Comparison of ENCODE assay signal across 12 mouse cellular contexts in genomic region chr2:59207725-59208124, GRCm38 (mm10). TPM values are rescaled to one million over a fixed set of nuclear protein-coding genes. Genes with fewer than 3 reads are reported as not detected.
DNase-seq lines count a peak whose midpoint lies in the region; ATAC-seq and TF ChIP-seq lines count a peak whose summit lies in the region.
"Had no signal": no experiment of that assay in that cellular context is flagged by ENCODE, and none has a peak within 500 bp of the region (broad histone marks: within the 10 kb centered on the region; RNA-seq: fewer than 3 reads in every experiment).

No protein-coding gene starts in this region.

- ATAC-seq in hindbrain, postnatal 0 days = peak; percentile 70
- ATAC-seq in hindbrain, embryonic 14.5 days (ENCODE audit: low FRiP score) = no peak
- 0 out of 2 replicates have a peak, but pooled peaks have one; percentile 37 for ATAC-seq in midbrain, embryonic 13.5 days
- no peak for ATAC-seq in midbrain, embryonic 14.5 days (ENCODE audit: low FRiP score, low TSS enrichment)

- no peaks in the 10 kb centered on the region for H3K9me3 ChIP-seq in hindbrain, postnatal 0 days (ENCODE audit: low read length)
- no peaks in the 10 kb centered on the region for H3K9me3 ChIP-seq in hindbrain, embryonic 14.5 days (ENCODE audit: control insufficient read depth, low read length)
- no peaks in the 10 kb centered on the region for H3K9me3 ChIP-seq in midbrain, embryonic 13.5 days
- H3K9me3 ChIP-seq in midbrain, embryonic 14.5 days (ENCODE audit: control insufficient read depth, low read length) = no peaks in the 10 kb centered on the region
- H3K9me3 ChIP-seq: hindbrain, embryonic 10.5 days; liver, embryonic 13.5 days had no signal

- H3K4me1 ChIP-seq in hindbrain, postnatal 0 days (ENCODE audit: insufficient read depth, low read length) = peaks cover 14% of the 10 kb centered on the region; the same call in 1 of the 2 replicates
- no peaks in the 10 kb centered on the region for H3K4me1 ChIP-seq in hindbrain, embryonic 14.5 days (replicated peaks; ENCODE audit: control insufficient read depth, insufficient read depth, low read length)
- peaks cover 13% of the 10 kb centered on the region for H3K4me1 ChIP-seq in midbrain, embryonic 13.5 days (replicated peaks)
- H3K4me1 ChIP-seq in midbrain, embryonic 14.5 days (ENCODE audit: control insufficient read depth, insufficient read depth, low read length) = peaks cover 8% of the 10 kb centered on the region; the same call in 1 of the 2 replicates

- H3K9ac ChIP-seq in hindbrain, postnatal 0 days (replicated peaks; ENCODE audit: low read length) = no peak overlapping the region
- no peak overlapping the region for H3K9ac ChIP-seq in hindbrain, embryonic 14.5 days
- no peak overlapping the region for H3K9ac ChIP-seq in midbrain, embryonic 13.5 days (replicated peaks)
- no peak overlapping the region for H3K9ac ChIP-seq in midbrain, embryonic 14.5 days (replicated peaks; ENCODE audit: low read length)
- H3K9ac ChIP-seq: liver, embryonic 13.5 days had no signal

- 42% methylated on average over 5 of the region's 5 CpGs for WGBS in hindbrain, postnatal 0 days
- 39% methylated on average over 5 of the region's 5 CpGs for WGBS in hindbrain, embryonic 14.5 days
- 37% methylated on average over 5 of the region's 5 CpGs for WGBS in midbrain, embryonic 13.5 days
- WGBS in midbrain, embryonic 14.5 days = 24% methylated on average over 5 of the region's 5 CpGs

- H3K27me3 ChIP-seq in hindbrain, postnatal 0 days (ENCODE audit: insufficient read depth, low read length) = no peaks in the 10 kb centered on the region
- H3K27me3 ChIP-seq in hindbrain, embryonic 14.5 days (ENCODE audit: control insufficient read depth, insufficient read depth, low read length) = no peaks in the 10 kb centered on the region
- H3K27me3 ChIP-seq in midbrain, embryonic 13.5 days = no peaks in the 10 kb centered on the region
- no peaks in the 10 kb centered on the region for H3K27me3 ChIP-seq in midbrain, embryonic 14.5 days (ENCODE audit: control insufficient read depth, insufficient read depth, low read length)
- H3K27me3 ChIP-seq: liver, embryonic 13.5 days had no signal

- no peak overlapping the region for H3K4me3 ChIP-seq in hindbrain, postnatal 0 days (ENCODE audit: low read length)
- no peak overlapping the region for H3K4me3 ChIP-seq in hindbrain, embryonic 14.5 days (replicated peaks; ENCODE audit: low read length)
- no peak overlapping the region for H3K4me3 ChIP-seq in midbrain, embryonic 13.5 days (replicated peaks)
- no peak overlapping the region for H3K4me3 ChIP-seq in midbrain, embryonic 14.5 days (replicated peaks; ENCODE audit: low read depth, low read length)
- H3K4me3 ChIP-seq: hindbrain, embryonic 10.5 days; liver, embryonic 13.5 days had no signal

- no peaks in the 10 kb centered on the region for H3K36me3 ChIP-seq in hindbrain, postnatal 0 days (ENCODE audit: insufficient read depth, low read length)
- H3K36me3 ChIP-seq in hindbrain, embryonic 14.5 days (replicated peaks; ENCODE audit: control insufficient read depth, insufficient read depth) = no peaks in the 10 kb centered on the region
- no peaks in the 10 kb centered on the region for H3K36me3 ChIP-seq in midbrain, embryonic 13.5 days
- no peaks in the 10 kb centered on the region for H3K36me3 ChIP-seq in midbrain, embryonic 14.5 days (ENCODE audit: control insufficient read depth, insufficient read depth, low read length)
- H3K36me3 ChIP-seq: hindbrain, embryonic 10.5 days; liver, embryonic 13.5 days had no signal

- no peak for TF ChIP-seq CTCF in hindbrain, postnatal 0 days (IDR thresholded peaks at IDR 0.05; ENCODE audit: low read depth)

- H3K27ac ChIP-seq in hindbrain, postnatal 0 days = no peak overlapping the region; the same call in 1 of the 2 replicates
- H3K27ac ChIP-seq in hindbrain, embryonic 14.5 days = no peak overlapping the region
- H3K27ac ChIP-seq in midbrain, embryonic 13.5 days = no peak overlapping the region
- no peak overlapping the region for H3K27ac ChIP-seq in midbrain, embryonic 14.5 days (replicated peaks; ENCODE audit: low read depth, low read length)
- H3K27ac ChIP-seq: hindbrain, embryonic 10.5 days; liver, embryonic 13.5 days; macrophage had no signal

- no peak overlapping the region for H3K4me2 ChIP-seq in hindbrain, postnatal 0 days (ENCODE audit: low read depth, low read length)
- no peak overlapping the region for H3K4me2 ChIP-seq in hindbrain, embryonic 14.5 days (replicated peaks)
- no peak overlapping the region for H3K4me2 ChIP-seq in midbrain, embryonic 13.5 days (replicated peaks)
- H3K4me2 ChIP-seq in midbrain, embryonic 14.5 days (ENCODE audit: low read length) = no peak overlapping the region
- H3K4me2 ChIP-seq: liver, embryonic 13.5 days had no signal

- peak; percentile 60 to 73 for DNase-seq in cerebellum, adult 18-20 months
- no peak for DNase-seq in cerebellum, postnatal 36 days
- peak; percentile 27 for DNase-seq in hindbrain, postnatal 0 days (ENCODE audit: low spot score)
- no peak for DNase-seq in hindbrain, embryonic 14.5 days (ENCODE audit: low spot score)
- no peak for DNase-seq in midbrain, embryonic 14.5 days
- no peak for DNase-seq in frontal cortex, postnatal 10 days (ENCODE audit: low spot score in 2 of 2)
- DNase-seq in lung, adult 18-20 months = no peak
- DNase-seq: kidney, postnatal 25 days; liver, embryonic 13.5 days had no signal

RNA-seq across cellular contexts. Expression of gene Pkp4, which starts 47.1 kb away (rescaled TPM):
- 100 and 102 TPM in 2 replicates for total RNA-seq in hindbrain, postnatal 0 days (2014; rRNA removed)
- polyA plus RNA-seq in hindbrain, postnatal 0 days (2015; fragmentation: Nextera tagmentation; extraction: Ambion mirVana) = 22.9 and 24.5 TPM in 2 replicates
- polyA plus RNA-seq in hindbrain, embryonic 14.5 days (2014; fragmentation: Nextera tagmentation; extraction: Ambion mirVana) = 29.1 and 29.4 TPM in 2 replicates
- 17.4 and 17.7 TPM in 2 replicates for polyA plus RNA-seq in midbrain, embryonic 13.5 days (2015; fragmentation: Nextera tagmentation; extraction: Ambion mirVana)
- polyA plus RNA-seq in midbrain, embryonic 14.5 days (2014; fragmentation: Nextera tagmentation; extraction: Ambion mirVana) = 23.9 and 24.1 TPM in 2 replicates

RNA-seq across cellular contexts. Expression of gene Ccdc148, which starts 47.2 kb away (rescaled TPM):
- total RNA-seq in hindbrain, postnatal 0 days (2014; rRNA removed) = 2.9 and 3.3 TPM in 2 replicates
- 6.0 and 6.5 TPM in 2 replicates for polyA plus RNA-seq in hindbrain, postnatal 0 days (2015; fragmentation: Nextera tagmentation; extraction: Ambion mirVana)
- 2.8 and 3.4 TPM in 2 replicates for polyA plus RNA-seq in hindbrain, embryonic 14.5 days (2014; fragmentation: Nextera tagmentation; extraction: Ambion mirVana)
- 3.3 and 3.9 TPM in 2 replicates for polyA plus RNA-seq in midbrain, embryonic 13.5 days (2015; fragmentation: Nextera tagmentation; extraction: Ambion mirVana)
- 2.7 and 3.1 TPM in 2 replicates for polyA plus RNA-seq in midbrain, embryonic 14.5 days (2014; fragmentation: Nextera tagmentation; extraction: Ambion mirVana)

Comparison
In these comparisons a context has a peak if more than half of its experiments do, and no peak if none do; other contexts are left out.
1. DNase-seq: peak in cerebellum, adult 18-20 months (2 of 2) and hindbrain, postnatal 0 days (single experiment); none in cerebellum, postnatal 36 days (0 of 2), hindbrain, embryonic 14.5 days (single experiment), midbrain, embryonic 14.5 days (single experiment), frontal cortex, postnatal 10 days (0 of 2) and lung, adult 18-20 months (0 of 2).
2. ATAC-seq: peak in hindbrain, postnatal 0 days (single experiment) and midbrain, embryonic 13.5 days (single experiment); none in hindbrain, embryonic 14.5 days (single experiment) and midbrain, embryonic 14.5 days (single experiment).